Mouse (Mus musculus): Measurements from ENCODE around the gene Kcnmb2. TPM values are rescaled to one million over a fixed set of nuclear protein-coding genes. Genes with fewer than 3 reads are reported as not detected.

The Kcnmb2 gene
- polyA plus RNA-seq, 1 experiment from 2014 or later: 3.7 TPM

GRCm38 (mm10) chr3:32073881-32074280 lies 171.6 kb downstream of the Kcnmb2 start:
- H3K36me3 ChIP-seq (ENCODE audit: control insufficient read depth, insufficient read depth, low read length): no peaks in the 10 kb centered on the region
- H3K9ac ChIP-seq (ENCODE audit: low read length): no peak overlapping the region
- no peak overlapping the region for H3K4me3 ChIP-seq (ENCODE audit: low read depth, low read length)
- H3K9me3 ChIP-seq (replicated peaks; ENCODE audit: control insufficient read depth, low read length): no peaks in the 10 kb centered on the region
- DNase-seq (ENCODE audit: low spot score) (peak; percentile 36), ATAC-seq (no peak)
- 50% methylated on average over 8 of the region's 8 CpGs for WGBS
- no peak overlapping the region for H3K27ac ChIP-seq (ENCODE audit: low read depth, low read length)
- H3K4me1 ChIP-seq (ENCODE audit: control insufficient read depth, insufficient read depth, low read length): no peaks in the 10 kb centered on the region
- no peaks in the 10 kb centered on the region for H3K27me3 ChIP-seq (replicated peaks; ENCODE audit: control insufficient read depth, insufficient read depth, low read length)
- no peak overlapping the region for H3K4me2 ChIP-seq (ENCODE audit: low read length)

- Histone ChIP-seq H3K4me3 (ENCODE audit: low read depth, low read length) (no peak overlapping the region), H3K27ac (ENCODE audit: low read depth, low read length) (no peak overlapping the region), H3K4me1 (ENCODE audit: control insufficient read depth, insufficient read depth, low read length) (no peaks in the 10 kb centered on the region), H3K4me2 (ENCODE audit: low read length) (no peak overlapping the region), H3K27me3 (replicated peaks; ENCODE audit: control insufficient read depth, insufficient read depth, low read length) (no peaks in the 10 kb centered on the region), H3K36me3 (ENCODE audit: control insufficient read depth, insufficient read depth, low read length) (no peaks in the 10 kb centered on the region), H3K9ac (ENCODE audit: low read length) (no peak overlapping the region), H3K9me3 (replicated peaks; ENCODE audit: control insufficient read depth, low read length) (no peaks in the 10 kb centered on the region)
- WGBS: 97% methylated on average over 1 of the region's 1 CpGs
- no peak for ATAC-seq
- no peak for DNase-seq (ENCODE audit: low spot score)
These were observed 186.5 kb downstream of the Kcnmb2 start for GRCm38 (mm10) chr3:32088762-32089161.

GRCm38 (mm10) chr3:32101391-32101790 lies 199.1 kb downstream of the Kcnmb2 start:
- ATAC-seq (no peak), DNase-seq (ENCODE audit: low spot score) (no peak)
- no peaks in the 10 kb centered on the region for H3K27me3 ChIP-seq (replicated peaks; ENCODE audit: control insufficient read depth, insufficient read depth, low read length)
- H3K9ac ChIP-seq (ENCODE audit: low read length): no peak overlapping the region
- H3K4me2 ChIP-seq (ENCODE audit: low read length): no peak overlapping the region
- no peaks in the 10 kb centered on the region for H3K36me3 ChIP-seq (ENCODE audit: control insufficient read depth, insufficient read depth, low read length)
- 93% methylated on average over 10 of the region's 10 CpGs for WGBS
- no peak overlapping the region for H3K4me3 ChIP-seq (ENCODE audit: low read depth, low read length)
- no peaks in the 10 kb centered on the region for H3K4me1 ChIP-seq (ENCODE audit: control insufficient read depth, insufficient read depth, low read length)
- H3K27ac ChIP-seq (ENCODE audit: low read depth, low read length): no peak overlapping the region
- no peaks in the 10 kb centered on the region for H3K9me3 ChIP-seq (replicated peaks; ENCODE audit: control insufficient read depth, low read length)

- Histone ChIP-seq H3K27ac (ENCODE audit: low read depth, low read length) (no peak overlapping the region), H3K9ac (ENCODE audit: low read length) (no peak overlapping the region), H3K4me3 (ENCODE audit: low read depth, low read length) (no peak overlapping the region), H3K4me1 (ENCODE audit: control insufficient read depth, insufficient read depth, low read length) (no peaks in the 10 kb centered on the region), H3K4me2 (ENCODE audit: low read length) (no peak overlapping the region), H3K27me3 (replicated peaks; ENCODE audit: control insufficient read depth, insufficient read depth, low read length) (no peaks in the 10 kb centered on the region), H3K36me3 (ENCODE audit: control insufficient read depth, insufficient read depth, low read length) (no peaks in the 10 kb centered on the region), H3K9me3 (replicated peaks; ENCODE audit: control insufficient read depth, low read length) (no peaks in the 10 kb centered on the region)
- ATAC-seq: no peak
- WGBS: 84% methylated on average over 5 of the region's 5 CpGs
- no peak for DNase-seq (ENCODE audit: low spot score)
These were observed 217.5 kb downstream of the Kcnmb2 start for GRCm38 (mm10) chr3:32119851-32120250.

DNA sequence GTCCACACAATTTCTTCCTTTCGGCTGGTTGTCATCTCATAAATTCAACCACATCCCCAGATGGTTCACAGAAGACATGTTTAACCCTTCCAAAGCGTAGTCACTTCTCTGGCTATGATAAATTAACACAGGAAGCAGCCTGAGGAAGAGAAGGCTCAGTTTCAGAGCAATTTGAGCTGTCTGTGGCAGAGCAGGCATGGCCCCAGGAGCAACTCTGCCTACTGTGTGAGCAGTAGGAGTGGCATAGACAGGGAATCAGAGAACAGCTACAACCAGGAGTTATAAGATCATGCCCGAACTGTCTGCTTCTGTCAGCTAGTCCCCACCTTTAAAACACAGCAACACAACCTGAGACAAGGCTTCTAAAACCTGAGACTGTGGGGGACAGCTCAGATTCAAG lies 219.4 kb downstream of the Kcnmb2 start:
- WGBS: 82% methylated on average over 3 of the region's 3 CpGs
- no peaks in the 10 kb centered on the region for H3K27me3 ChIP-seq (replicated peaks; ENCODE audit: control insufficient read depth, insufficient read depth, low read length)
- no peak overlapping the region for H3K4me3 ChIP-seq (ENCODE audit: low read depth, low read length)
- H3K9ac ChIP-seq (ENCODE audit: low read length): no peak overlapping the region
- H3K36me3 ChIP-seq (ENCODE audit: control insufficient read depth, insufficient read depth, low read length): no peaks in the 10 kb centered on the region
- DNase-seq (ENCODE audit: low spot score) (no peak), ATAC-seq (no peak)
- no peaks in the 10 kb centered on the region for H3K9me3 ChIP-seq (replicated peaks; ENCODE audit: control insufficient read depth, low read length)
- no peak overlapping the region for H3K27ac ChIP-seq (ENCODE audit: low read depth, low read length)
- H3K4me2 ChIP-seq (ENCODE audit: low read length): no peak overlapping the region
- no peaks in the 10 kb centered on the region for H3K4me1 ChIP-seq (ENCODE audit: control insufficient read depth, insufficient read depth, low read length)

GRCm38 (mm10) chr3:32125431-32125830 lies 223.1 kb downstream of the Kcnmb2 start:
- WGBS: 79% methylated on average over 4 of the region's 4 CpGs
- no peak for ATAC-seq
- Histone ChIP-seq H3K27ac (ENCODE audit: low read depth, low read length) (no peak overlapping the region), H3K9me3 (replicated peaks; ENCODE audit: control insufficient read depth, low read length) (no peaks in the 10 kb centered on the region), H3K4me1 (ENCODE audit: control insufficient read depth, insufficient read depth, low read length) (0 out of 2 replicates have a peak, but pooled peaks cover 5% of the 10 kb centered on the region), H3K4me3 (ENCODE audit: low read depth, low read length) (no peak overlapping the region), H3K27me3 (replicated peaks; ENCODE audit: control insufficient read depth, insufficient read depth, low read length) (no peaks in the 10 kb centered on the region), H3K9ac (ENCODE audit: low read length) (no peak overlapping the region), H3K4me2 (ENCODE audit: low read length) (no peak overlapping the region), H3K36me3 (ENCODE audit: control insufficient read depth, insufficient read depth, low read length) (no peaks in the 10 kb centered on the region)
- DNase-seq (ENCODE audit: low spot score): no peak

DNA sequence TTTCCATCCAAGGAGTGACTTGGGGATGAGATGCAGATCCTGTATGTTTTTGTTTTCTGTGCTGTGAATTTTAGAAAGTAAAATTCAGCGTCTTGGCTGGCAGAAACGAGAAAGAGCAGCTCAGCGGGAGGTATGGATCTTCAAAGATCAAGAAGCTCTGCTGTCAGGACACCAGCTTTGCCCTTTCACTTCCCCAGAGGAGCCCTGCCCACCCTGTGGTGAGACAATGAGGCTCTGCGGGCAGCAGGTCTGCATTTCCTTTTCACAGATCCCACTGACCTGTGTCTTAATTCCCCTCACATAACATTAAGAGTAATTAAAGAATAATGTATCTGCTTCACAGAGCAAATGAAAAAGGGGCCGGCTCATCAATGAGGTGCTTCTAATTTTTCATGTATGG lies 226.1 kb downstream of the Kcnmb2 start:
- ATAC-seq (no peak), DNase-seq (ENCODE audit: low spot score) (no peak)
- H3K9me3 ChIP-seq (replicated peaks; ENCODE audit: control insufficient read depth, low read length): no peaks in the 10 kb centered on the region
- no peaks in the 10 kb centered on the region for H3K27me3 ChIP-seq (replicated peaks; ENCODE audit: control insufficient read depth, insufficient read depth, low read length)
- no peaks in the 10 kb centered on the region for H3K36me3 ChIP-seq (ENCODE audit: control insufficient read depth, insufficient read depth, low read length)
- 0 out of 2 replicates have a peak, but pooled peaks cover 5% of the 10 kb centered on the region for H3K4me1 ChIP-seq (ENCODE audit: control insufficient read depth, insufficient read depth, low read length)
- H3K4me3 ChIP-seq (ENCODE audit: low read depth, low read length): no peak overlapping the region
- 2% methylated on average over 5 of the region's 5 CpGs for WGBS
- no peak overlapping the region for H3K9ac ChIP-seq (ENCODE audit: low read length)
- no peak overlapping the region for H3K27ac ChIP-seq (ENCODE audit: low read depth, low read length)
- no peak overlapping the region for H3K4me2 ChIP-seq (ENCODE audit: low read length)

GRCm38 (mm10) chr3:32130696-32131095 lies 228.4 kb downstream of the Kcnmb2 start:
- WGBS: 61% methylated on average over 1 of the region's 1 CpGs
- Histone ChIP-seq H3K4me2 (ENCODE audit: low read length) (no peak overlapping the region), H3K27me3 (replicated peaks; ENCODE audit: control insufficient read depth, insufficient read depth, low read length) (no peaks in the 10 kb centered on the region), H3K4me1 (ENCODE audit: control insufficient read depth, insufficient read depth, low read length) (0 out of 2 replicates have a peak, but pooled peaks cover 5% of the 10 kb centered on the region), H3K9me3 (replicated peaks; ENCODE audit: control insufficient read depth, low read length) (no peaks in the 10 kb centered on the region), H3K4me3 (ENCODE audit: low read depth, low read length) (no peak overlapping the region), H3K9ac (ENCODE audit: low read length) (no peak overlapping the region), H3K36me3 (ENCODE audit: control insufficient read depth, insufficient read depth, low read length) (no peaks in the 10 kb centered on the region), H3K27ac (ENCODE audit: low read depth, low read length) (no peak overlapping the region)
- ATAC-seq (no peak), DNase-seq (ENCODE audit: low spot score) (no peak)

DNA sequence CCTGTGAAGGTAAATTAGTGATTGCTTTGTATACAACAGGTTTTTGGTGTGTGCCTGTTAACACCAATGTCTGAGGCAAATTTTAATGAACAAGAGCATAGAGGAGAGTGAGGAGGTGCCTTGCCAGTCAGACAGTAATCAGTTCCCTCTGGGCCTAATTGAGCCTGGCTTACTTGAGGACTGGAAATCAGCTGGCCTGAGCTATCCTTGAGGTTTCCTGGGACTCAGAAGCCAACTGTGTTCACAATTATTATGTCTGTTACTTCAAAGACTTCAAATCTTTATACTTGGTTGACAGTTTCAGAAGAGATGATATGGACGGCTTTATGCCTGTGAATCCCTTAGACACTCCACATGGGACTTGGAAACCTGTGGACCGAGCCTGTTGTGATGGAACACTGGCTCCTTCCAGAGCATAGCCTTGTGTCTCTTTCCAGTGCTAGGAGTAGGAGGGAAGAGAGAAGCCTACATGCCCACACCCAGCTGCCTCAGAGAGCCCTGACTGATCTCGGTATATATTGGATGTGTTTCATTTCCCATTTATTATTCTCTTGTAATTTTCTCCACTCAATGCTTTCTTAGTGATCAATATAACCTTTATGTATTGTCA lies 230.2 kb downstream of the Kcnmb2 start:
- H3K36me3 ChIP-seq (ENCODE audit: control insufficient read depth, insufficient read depth, low read length): no peaks in the 10 kb centered on the region
- no peak overlapping the region for H3K27ac ChIP-seq (ENCODE audit: low read depth, low read length)
- H3K9ac ChIP-seq (ENCODE audit: low read length): no peak overlapping the region
- H3K9me3 ChIP-seq (replicated peaks; ENCODE audit: control insufficient read depth, low read length): no peaks in the 10 kb centered on the region
- H3K4me3 ChIP-seq (ENCODE audit: low read depth, low read length): no peak overlapping the region
- no peaks in the 10 kb centered on the region for H3K27me3 ChIP-seq (replicated peaks; ENCODE audit: control insufficient read depth, insufficient read depth, low read length)
- 88% methylated on average over 3 of the region's 3 CpGs for WGBS
- H3K4me1 ChIP-seq (ENCODE audit: control insufficient read depth, insufficient read depth, low read length): 0 out of 2 replicates have a peak, but pooled peaks cover 5% of the 10 kb centered on the region
- H3K4me2 ChIP-seq (ENCODE audit: low read length): no peak overlapping the region
- no peak for DNase-seq (ENCODE audit: low spot score)
- no peak for ATAC-seq

Data from forebrain, embryonic 14.5 days (tissue).